Mouse (Mus musculus) thymus, postnatal 14 days (tissue): Measurements from ENCODE around the gene Gm45783.
A peak's percentile ranks its signal among the peaks of the same experiment; 100 is the strongest.
"Not testable (repeated sequence)": the region's sequence is repeated elsewhere in the genome, so short reads cannot be mapped to it uniquely, and the experiment has no call there.

Experiments
- DNase-seq: peaks from one replicate; pipeline ENCODE4 v3.0.0; 2021

The Gm45783 gene

DNA sequence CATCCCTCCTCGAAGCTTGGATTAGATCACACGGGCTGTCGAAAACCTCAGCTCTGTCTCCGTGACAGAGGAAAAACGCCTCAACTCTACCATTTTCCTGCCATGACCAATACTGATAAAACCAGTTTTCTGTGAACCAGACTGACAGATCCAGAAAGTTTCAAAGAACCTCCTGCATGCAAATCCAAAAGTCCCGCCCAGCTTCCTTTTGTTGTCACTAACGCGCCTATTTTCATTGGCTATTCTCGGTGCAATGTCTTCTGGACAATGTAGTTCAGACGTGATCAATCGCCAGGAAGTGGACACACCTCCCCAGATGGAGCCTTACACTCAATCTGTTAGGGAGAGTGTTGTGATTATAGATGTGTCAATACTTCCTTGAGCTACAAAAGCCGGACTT is at the start of gene Gm45783:
Gene Gm45783, minus strand, starts transcription at position 143 of the 400 bp plus-strand sequence.
- not testable (repeated sequence) for DNase-seq

DNA sequence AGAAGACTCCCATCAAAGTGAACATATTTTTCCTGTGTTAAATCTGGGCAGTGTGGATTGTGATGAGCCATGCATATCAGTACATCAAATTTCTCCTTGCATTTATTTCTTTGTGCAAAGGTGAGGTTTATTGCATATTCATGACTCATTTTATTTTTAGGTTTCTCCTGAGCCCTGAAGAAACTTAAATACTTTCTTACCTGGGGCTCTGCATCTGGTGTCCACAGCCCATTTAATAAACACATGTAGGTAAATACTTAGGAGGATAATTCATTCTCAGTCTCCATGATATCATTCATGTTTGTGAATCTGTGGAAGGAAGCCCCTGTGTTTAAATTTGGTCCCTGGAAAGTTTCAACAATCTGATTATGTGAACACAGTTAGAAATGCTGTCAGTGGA is 25.2 kb upstream of the Gm45783 start, which contains the start of gene Vmn2r31:
Gene Vmn2r31, minus strand, starts transcription at position 101 of the 400 bp plus-strand sequence.
- DNase-seq: not testable (repeated sequence)

DNA sequence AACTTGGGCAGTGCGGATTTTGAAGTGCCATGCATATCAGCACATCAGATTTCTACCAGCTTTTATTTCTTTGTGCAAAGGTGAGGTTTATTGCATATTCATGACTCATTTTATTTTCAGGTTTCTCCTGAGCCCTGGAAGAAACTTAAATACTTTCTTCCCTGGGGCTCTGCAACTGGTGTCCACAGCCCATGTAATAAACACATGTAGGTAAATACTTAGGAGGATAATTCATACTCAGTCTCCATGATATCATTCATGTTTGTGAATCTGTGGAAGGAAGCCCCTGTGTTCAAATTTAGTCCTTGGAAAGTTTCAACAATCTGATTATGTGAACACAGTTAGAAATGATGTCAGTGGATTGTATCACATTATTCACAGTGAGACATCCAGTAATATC is 36.9 kb downstream of the Gm45783 start, which contains the start of gene Vmn2r30:
Gene Vmn2r30, minus strand, starts transcription at position 101 of the 400 bp plus-strand sequence.
- not testable (repeated sequence) for DNase-seq

DNA sequence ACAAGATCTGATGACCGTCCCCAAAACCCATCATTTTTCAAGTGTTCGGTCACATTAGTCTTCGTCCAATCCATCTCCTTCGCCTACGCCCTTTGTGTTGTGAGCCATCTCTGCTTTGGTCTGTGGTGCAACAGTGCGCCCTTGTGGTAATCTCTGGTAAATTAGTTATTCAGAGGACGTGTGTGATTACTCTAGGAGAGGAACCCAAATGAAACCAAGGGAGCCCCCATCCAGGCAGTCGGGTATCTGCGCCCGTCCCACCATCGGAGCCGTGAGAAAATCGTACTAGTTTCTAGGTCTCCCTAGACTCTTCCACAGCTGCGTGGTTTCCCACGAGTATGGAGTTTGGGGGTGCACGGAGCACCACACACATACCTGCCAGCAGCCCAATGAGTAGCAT is 78.8 kb downstream of the Gm45783 start:
- peak; percentile 55 for DNase-seq
